Mouse (Mus musculus): ENCODE results near the gene Hydin. TPM values are rescaled to one million over a fixed set of nuclear protein-coding genes. Genes with fewer than 3 reads are reported as not detected.

The Hydin gene
- polyA plus RNA-seq, 1 experiment from 2014 or later = 0.23 TPM

- ATAC-seq (ENCODE audit: insufficient read depth, low FRiP score) = no peak
- no peak overlapping the region for H3K4me2 ChIP-seq (ENCODE audit: low read depth, low read length)
- WGBS = 53% methylated on average over 3 of the region's 3 CpGs
Observed at GRCm38 (mm10) chr8:110404516-110404915, 137.7 kb downstream of the Hydin start.

GRCm38 (mm10) chr8:110415121-110415520 is 148.3 kb downstream of the Hydin start:
- H3K27ac ChIP-seq (ENCODE audit: low read length) = no peak overlapping the region
- H3K4me3 ChIP-seq (replicated peaks; ENCODE audit: low read length) = no peak overlapping the region
- H3K4me2 ChIP-seq (ENCODE audit: low read depth, low read length) = no peak overlapping the region
- ATAC-seq (ENCODE audit: insufficient read depth, low FRiP score) = no peak
- no peaks in the 10 kb centered on the region for H3K27me3 ChIP-seq (ENCODE audit: control insufficient read depth, insufficient read depth, low read length)
- no peaks in the 10 kb centered on the region for H3K36me3 ChIP-seq (ENCODE audit: control insufficient read depth, insufficient read depth, low read length)
- no peaks in the 10 kb centered on the region for H3K4me1 ChIP-seq (ENCODE audit: control insufficient read depth, insufficient read depth, low read length)
- H3K9me3 ChIP-seq (replicated peaks; ENCODE audit: control insufficient read depth, low read length) = no peaks in the 10 kb centered on the region
- 76% methylated on average over 4 of the region's 4 CpGs for WGBS
- no peak overlapping the region for H3K9ac ChIP-seq (ENCODE audit: low read length)

More at GRCm38 (mm10) chr8:110404516-110404915, 137.7 kb downstream of the Hydin start:
- no peaks in the 10 kb centered on the region for H3K4me1 ChIP-seq (ENCODE audit: control insufficient read depth, insufficient read depth, low read length)
- no peak overlapping the region for H3K27ac ChIP-seq (ENCODE audit: low read length)
- H3K9me3 ChIP-seq (replicated peaks; ENCODE audit: control insufficient read depth, low read length) = no peaks in the 10 kb centered on the region
- H3K4me3 ChIP-seq (replicated peaks; ENCODE audit: low read length) = no peak overlapping the region
- H3K27me3 ChIP-seq (ENCODE audit: control insufficient read depth, insufficient read depth, low read length) = no peaks in the 10 kb centered on the region
- H3K36me3 ChIP-seq (ENCODE audit: control insufficient read depth, insufficient read depth, low read length) = no peaks in the 10 kb centered on the region
- H3K9ac ChIP-seq (ENCODE audit: low read length) = no peak overlapping the region

- Histone ChIP-seq H3K4me2 (ENCODE audit: low read depth, low read length) (no peak overlapping the region), H3K9ac (ENCODE audit: low read length) (no peak overlapping the region), H3K27me3 (ENCODE audit: control insufficient read depth, insufficient read depth, low read length) (no peaks in the 10 kb centered on the region), H3K36me3 (ENCODE audit: control insufficient read depth, insufficient read depth, low read length) (no peaks in the 10 kb centered on the region), H3K4me3 (replicated peaks; ENCODE audit: low read length) (no peak overlapping the region), H3K4me1 (ENCODE audit: control insufficient read depth, insufficient read depth, low read length) (no peaks in the 10 kb centered on the region), H3K9me3 (replicated peaks; ENCODE audit: control insufficient read depth, low read length) (no peaks in the 10 kb centered on the region), H3K27ac (ENCODE audit: low read length) (no peak overlapping the region)
- ATAC-seq (ENCODE audit: insufficient read depth, low FRiP score) = no peak
- 80% methylated on average over 3 of the region's 3 CpGs for WGBS
Observed at GRCm38 (mm10) chr8:110416931-110417330, 150.2 kb downstream of the Hydin start.

- ATAC-seq (ENCODE audit: insufficient read depth, low FRiP score) = no peak
- no peak overlapping the region for H3K4me2 ChIP-seq (ENCODE audit: low read depth, low read length)
- no peaks in the 10 kb centered on the region for H3K27me3 ChIP-seq (ENCODE audit: control insufficient read depth, insufficient read depth, low read length)
- H3K27ac ChIP-seq (ENCODE audit: low read length) = no peak overlapping the region
- H3K9me3 ChIP-seq (replicated peaks; ENCODE audit: control insufficient read depth, low read length) = no peaks in the 10 kb centered on the region
- H3K4me3 ChIP-seq (replicated peaks; ENCODE audit: low read length) = no peak overlapping the region
- H3K4me1 ChIP-seq (ENCODE audit: control insufficient read depth, insufficient read depth, low read length) = no peaks in the 10 kb centered on the region
- H3K36me3 ChIP-seq (ENCODE audit: control insufficient read depth, insufficient read depth, low read length) = no peaks in the 10 kb centered on the region
- H3K9ac ChIP-seq (ENCODE audit: low read length) = no peak overlapping the region
- WGBS = 89% methylated on average over 7 of the region's 7 CpGs
Observed at GRCm38 (mm10) chr8:110417801-110418200, 151.0 kb downstream of the Hydin start.

GRCm38 (mm10) chr8:110419711-110420110 is 152.9 kb downstream of the Hydin start:
- Histone ChIP-seq H3K27ac (ENCODE audit: low read length) (no peak overlapping the region), H3K27me3 (ENCODE audit: control insufficient read depth, insufficient read depth, low read length) (no peaks in the 10 kb centered on the region), H3K4me1 (ENCODE audit: control insufficient read depth, insufficient read depth, low read length) (no peaks in the 10 kb centered on the region), H3K9ac (ENCODE audit: low read length) (no peak overlapping the region), H3K9me3 (replicated peaks; ENCODE audit: control insufficient read depth, low read length) (no peaks in the 10 kb centered on the region), H3K36me3 (ENCODE audit: control insufficient read depth, insufficient read depth, low read length) (no peaks in the 10 kb centered on the region), H3K4me2 (ENCODE audit: low read depth, low read length) (no peak overlapping the region), H3K4me3 (replicated peaks; ENCODE audit: low read length) (no peak overlapping the region)
- 73% methylated on average over 5 of the region's 5 CpGs for WGBS
- ATAC-seq (ENCODE audit: insufficient read depth, low FRiP score) = no peak

- H3K27me3 ChIP-seq (ENCODE audit: control insufficient read depth, insufficient read depth, low read length) = no peaks in the 10 kb centered on the region
- no peak overlapping the region for H3K4me2 ChIP-seq (ENCODE audit: low read depth, low read length)
- H3K4me1 ChIP-seq (ENCODE audit: control insufficient read depth, insufficient read depth, low read length) = no peaks in the 10 kb centered on the region
- H3K4me3 ChIP-seq (replicated peaks; ENCODE audit: low read length) = no peak overlapping the region
- no peaks in the 10 kb centered on the region for H3K36me3 ChIP-seq (ENCODE audit: control insufficient read depth, insufficient read depth, low read length)
- H3K27ac ChIP-seq (ENCODE audit: low read length) = no peak overlapping the region
- no peaks in the 10 kb centered on the region for H3K9me3 ChIP-seq (replicated peaks; ENCODE audit: control insufficient read depth, low read length)
- no peak for ATAC-seq (ENCODE audit: insufficient read depth, low FRiP score)
- WGBS = 86% methylated on average over 3 of the region's 3 CpGs
- H3K9ac ChIP-seq (ENCODE audit: low read length) = no peak overlapping the region
Observed at GRCm38 (mm10) chr8:110420221-110420620, 153.4 kb downstream of the Hydin start.

- no peak overlapping the region for H3K4me3 ChIP-seq (replicated peaks; ENCODE audit: low read length)
- WGBS = 83% methylated on average over 8 of the region's 8 CpGs
- H3K36me3 ChIP-seq (ENCODE audit: control insufficient read depth, insufficient read depth, low read length) = no peaks in the 10 kb centered on the region
Observed at GRCm38 (mm10) chr8:110424146-110424545, 157.4 kb downstream of the Hydin start.

GRCm38 (mm10) chr8:110431340-110431739 is 164.6 kb downstream of the Hydin start:
- Histone ChIP-seq H3K4me2 (ENCODE audit: low read depth, low read length) (no peak overlapping the region), H3K4me1 (ENCODE audit: control insufficient read depth, insufficient read depth, low read length) (no peaks in the 10 kb centered on the region), H3K4me3 (replicated peaks; ENCODE audit: low read length) (no peak overlapping the region), H3K36me3 (ENCODE audit: control insufficient read depth, insufficient read depth, low read length) (no peaks in the 10 kb centered on the region), H3K27me3 (ENCODE audit: control insufficient read depth, insufficient read depth, low read length) (no peaks in the 10 kb centered on the region), H3K27ac (ENCODE audit: low read length) (no peak overlapping the region), H3K9ac (ENCODE audit: low read length) (no peak overlapping the region), H3K9me3 (replicated peaks; ENCODE audit: control insufficient read depth, low read length) (no peaks in the 10 kb centered on the region)
- no peak for ATAC-seq (ENCODE audit: insufficient read depth, low FRiP score)
- 80% methylated on average over 3 of the region's 3 CpGs for WGBS

More at GRCm38 (mm10) chr8:110424146-110424545, 157.4 kb downstream of the Hydin start:
- Histone ChIP-seq H3K4me2 (ENCODE audit: low read depth, low read length) (no peak overlapping the region), H3K27me3 (ENCODE audit: control insufficient read depth, insufficient read depth, low read length) (no peaks in the 10 kb centered on the region), H3K9me3 (replicated peaks; ENCODE audit: control insufficient read depth, low read length) (no peaks in the 10 kb centered on the region), H3K4me1 (ENCODE audit: control insufficient read depth, insufficient read depth, low read length) (no peaks in the 10 kb centered on the region), H3K27ac (ENCODE audit: low read length) (no peak overlapping the region), H3K9ac (ENCODE audit: low read length) (no peak overlapping the region)
- no peak for ATAC-seq (ENCODE audit: insufficient read depth, low FRiP score)

GRCm38 (mm10) chr8:110440528-110440927 is 173.8 kb downstream of the Hydin start:
- H3K4me1 ChIP-seq (ENCODE audit: control insufficient read depth, insufficient read depth, low read length) = no peaks in the 10 kb centered on the region
- no peak for ATAC-seq (ENCODE audit: insufficient read depth, low FRiP score)
- no peak overlapping the region for H3K4me2 ChIP-seq (ENCODE audit: low read depth, low read length)
- no peak overlapping the region for H3K4me3 ChIP-seq (replicated peaks; ENCODE audit: low read length)
- no peak overlapping the region for H3K9ac ChIP-seq (ENCODE audit: low read length)
- no peaks in the 10 kb centered on the region for H3K36me3 ChIP-seq (ENCODE audit: control insufficient read depth, insufficient read depth, low read length)
- no peaks in the 10 kb centered on the region for H3K27me3 ChIP-seq (ENCODE audit: control insufficient read depth, insufficient read depth, low read length)
- 69% methylated on average over 4 of the region's 4 CpGs for WGBS
- H3K27ac ChIP-seq (ENCODE audit: low read length) = no peak overlapping the region
- no peaks in the 10 kb centered on the region for H3K9me3 ChIP-seq (replicated peaks; ENCODE audit: control insufficient read depth, low read length)

- Histone ChIP-seq H3K9me3 (replicated peaks; ENCODE audit: control insufficient read depth, low read length) (no peaks in the 10 kb centered on the region), H3K4me3 (replicated peaks; ENCODE audit: low read length) (no peak overlapping the region), H3K27me3 (ENCODE audit: control insufficient read depth, insufficient read depth, low read length) (no peaks in the 10 kb centered on the region), H3K4me2 (ENCODE audit: low read depth, low read length) (no peak overlapping the region), H3K27ac (ENCODE audit: low read length) (no peak overlapping the region), H3K9ac (ENCODE audit: low read length) (no peak overlapping the region), H3K4me1 (ENCODE audit: control insufficient read depth, insufficient read depth, low read length) (no peaks in the 10 kb centered on the region), H3K36me3 (ENCODE audit: control insufficient read depth, insufficient read depth, low read length) (no peaks in the 10 kb centered on the region)
- ATAC-seq (ENCODE audit: insufficient read depth, low FRiP score) = no peak
- WGBS = 70% methylated on average over 2 of the region's 2 CpGs
Observed at GRCm38 (mm10) chr8:110444276-110444675, 177.5 kb downstream of the Hydin start.

All from stomach, embryonic 16.5 days (tissue).